Mouse (Mus musculus) lung, adult 18-20 months (tissue): ENCODE measurements around the gene Cyb5d2.
A peak's percentile ranks its signal among the peaks of the same experiment; 100 is the strongest.
"Not testable (repeated sequence)": the region's sequence is repeated elsewhere in the genome, so short reads cannot be mapped to it uniquely, and the experiment has no call there.

Source experiments
- DNase-seq, 2 experiments: peaks; one replicate each; pipeline ENCODE4 v3.0.0; 2022; ENCODE audit warnings: mixed read lengths in 2 of 2

Cyb5d2 gene

GRCm38 (mm10) chr11:72772611-72773010 is 23.3 kb downstream of the Cyb5d2 start:
- DNase-seq = not testable (repeated sequence)

DNA sequence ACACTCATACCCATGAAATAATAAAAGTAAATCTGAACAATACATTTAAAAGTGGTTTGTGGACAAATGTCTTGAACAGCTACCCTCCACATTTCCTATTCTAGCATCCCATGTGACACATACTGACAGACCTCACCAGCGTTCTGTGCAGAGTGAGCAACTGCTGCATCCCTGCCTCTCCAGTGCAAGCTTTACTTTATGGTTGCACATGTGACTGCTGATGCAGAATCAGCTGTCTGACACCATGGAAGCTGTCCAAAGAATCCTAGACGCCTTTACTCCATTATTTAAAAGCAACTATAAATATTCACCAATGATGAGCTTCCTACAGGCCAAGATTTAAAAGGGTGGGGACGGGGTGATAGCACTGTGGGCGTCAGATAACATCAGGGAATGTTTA is 24.5 kb downstream of the Cyb5d2 start:
- no peak for DNase-seq

DNA sequence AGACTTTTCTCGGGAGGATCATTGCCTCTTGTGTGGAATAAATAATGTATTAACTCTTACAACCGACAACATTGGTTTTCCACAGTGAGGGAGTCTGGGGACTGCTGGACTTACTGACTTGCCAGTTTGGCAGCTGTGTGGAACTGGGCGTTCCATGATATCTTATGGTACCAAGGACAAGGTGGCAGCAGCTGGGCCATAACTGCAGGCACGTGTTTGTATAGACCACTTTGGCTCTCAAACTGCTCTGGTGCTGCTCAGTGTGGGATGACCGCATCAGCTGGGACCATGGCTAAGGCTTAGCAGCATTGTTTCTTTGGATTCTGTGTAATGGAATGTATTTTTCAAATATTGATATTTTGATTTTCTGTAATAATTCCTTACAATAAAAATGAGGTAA is 25.1 kb downstream of the Cyb5d2 start:
- no peak for DNase-seq

DNA sequence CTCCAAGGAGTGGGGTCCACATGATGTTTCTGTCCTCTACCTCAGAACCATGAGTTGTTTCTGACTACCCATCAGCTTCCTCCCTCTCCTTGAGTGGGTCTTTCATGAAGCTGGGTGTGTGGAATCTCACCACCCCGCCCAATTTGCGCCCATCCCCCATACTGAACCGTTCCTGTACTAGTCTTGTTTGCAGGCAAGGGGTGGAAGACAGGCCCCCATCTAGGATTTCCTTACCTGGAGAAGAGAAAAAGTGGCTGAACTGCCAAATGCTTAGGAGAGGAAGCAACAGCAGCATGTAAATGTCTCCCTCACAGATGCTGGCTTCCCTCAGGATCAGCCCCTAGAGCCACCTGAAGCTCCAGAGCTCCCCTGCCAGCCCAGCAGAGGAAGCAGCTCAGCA is 25.6 kb downstream of the Cyb5d2 start:
- DNase-seq = no peak

DNA sequence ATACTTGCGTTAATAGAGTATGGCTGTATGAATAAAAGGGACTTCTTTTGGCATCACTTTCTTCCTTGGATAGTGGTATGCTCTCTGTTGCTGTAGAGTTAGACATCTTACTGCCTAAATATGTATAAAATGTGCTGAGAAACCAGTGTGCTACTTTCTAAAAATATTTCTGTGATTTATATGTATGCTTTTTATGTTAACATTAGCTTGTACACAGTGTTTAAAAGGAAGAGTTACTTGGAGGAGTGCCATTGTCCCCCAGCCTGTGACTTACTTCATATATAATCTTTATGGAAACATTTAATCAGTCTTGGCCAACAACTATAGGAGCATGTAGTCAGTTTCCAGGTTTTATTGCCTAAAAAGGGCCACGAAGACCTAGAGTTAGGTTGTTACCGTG is 26.9 kb downstream of the Cyb5d2 start:
- no peak for DNase-seq

- DNase-seq = no peak
Measured at GRCm38 (mm10) chr11:72767716-72768115, 28.2 kb downstream of the Cyb5d2 start.

- DNase-seq = no peak
Measured at GRCm38 (mm10) chr11:72764270-72764669, 31.7 kb downstream of the Cyb5d2 start.

- no peak for DNase-seq
Measured at GRCm38 (mm10) chr11:72760781-72761180, 35.2 kb downstream of the Cyb5d2 start.

GRCm38 (mm10) chr11:72759581-72759980 is 36.4 kb downstream of the Cyb5d2 start:
- DNase-seq = no peak

DNA sequence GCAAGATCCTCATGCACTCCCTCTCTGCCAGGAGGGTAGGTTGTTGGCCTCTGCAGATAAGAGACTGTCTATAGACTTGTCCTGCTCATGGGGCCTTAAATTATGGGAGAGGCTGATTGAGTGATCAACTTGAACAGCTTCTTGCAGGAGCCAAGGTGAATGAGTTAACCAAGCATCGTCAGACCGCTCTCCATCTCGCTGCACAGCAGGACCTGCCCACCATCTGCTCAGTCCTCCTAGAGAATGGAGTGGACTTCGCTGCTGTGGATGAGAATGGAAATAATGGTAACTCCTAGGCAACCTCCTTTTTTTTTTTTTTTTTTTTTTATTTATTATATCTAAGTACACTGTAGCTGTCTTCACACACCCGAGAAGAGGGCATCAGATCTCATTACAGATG is 37.6 kb downstream of the Cyb5d2 start:
- no peak for DNase-seq

DNA sequence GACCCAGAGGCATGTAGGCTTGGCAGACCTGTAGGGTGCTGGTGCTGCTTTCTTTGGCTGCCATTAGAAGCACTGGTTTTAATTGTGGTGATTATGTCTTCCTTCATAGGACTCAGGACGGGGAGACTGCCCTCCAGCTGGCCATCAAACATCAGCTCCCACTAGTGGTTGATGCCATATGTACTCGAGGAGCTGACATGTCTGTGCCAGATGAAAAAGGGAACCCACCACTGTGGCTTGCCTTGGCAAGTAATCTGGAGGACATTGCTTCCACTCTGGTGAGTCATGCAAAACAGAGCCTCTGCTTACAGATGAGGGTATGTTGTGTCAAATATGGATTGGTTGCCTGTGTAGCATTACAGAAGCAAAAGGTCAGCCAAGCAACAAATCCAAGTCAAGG is 44.0 kb downstream of the Cyb5d2 start:
- DNase-seq = peak in 1 of 2 experiments; percentile 14

DNA sequence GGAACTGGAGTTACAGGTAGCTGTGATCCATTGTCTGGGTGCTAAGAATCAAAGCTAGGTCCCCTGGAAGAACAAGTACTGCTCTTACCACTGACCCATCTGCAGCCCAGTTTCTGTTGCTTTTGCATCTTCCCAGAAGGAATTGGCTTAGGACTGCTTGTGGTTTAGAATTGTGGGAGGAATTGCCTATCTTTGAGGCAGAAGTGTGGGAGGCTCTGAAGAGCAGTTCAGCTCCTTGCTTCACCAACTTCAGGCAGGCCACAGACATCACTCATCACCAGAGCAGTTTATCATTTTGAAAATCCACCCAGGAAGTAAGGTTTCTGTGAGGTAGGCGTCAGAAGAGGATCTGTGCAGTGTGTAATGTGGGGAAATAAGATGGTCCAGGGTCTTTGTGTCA is 56.9 kb downstream of the Cyb5d2 start:
- no peak for DNase-seq

GRCm38 (mm10) chr11:72737517-72737916 is 58.4 kb downstream of the Cyb5d2 start:
- peak in 1 of 2 experiments; percentile 10 for DNase-seq

DNA sequence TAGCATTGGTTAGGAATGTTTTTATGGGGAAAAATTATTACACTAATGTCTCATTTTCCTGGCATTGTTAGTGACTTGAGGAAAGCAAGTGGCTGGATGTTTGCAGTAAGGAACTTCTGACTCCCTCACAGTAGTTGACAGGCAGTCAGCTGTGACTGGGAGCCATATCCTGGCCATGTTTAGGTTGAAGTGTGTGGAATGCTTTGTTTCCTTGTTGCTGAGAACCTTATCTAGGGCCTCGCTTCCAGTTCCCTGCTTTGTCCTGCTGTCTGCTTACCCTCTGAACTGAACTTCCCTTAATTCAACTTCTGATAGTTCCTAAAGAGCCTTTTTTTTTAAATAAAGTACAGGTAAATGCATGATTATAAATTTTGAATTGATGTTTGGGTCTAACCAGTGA is 59.6 kb downstream of the Cyb5d2 start:
- no peak for DNase-seq

DNA sequence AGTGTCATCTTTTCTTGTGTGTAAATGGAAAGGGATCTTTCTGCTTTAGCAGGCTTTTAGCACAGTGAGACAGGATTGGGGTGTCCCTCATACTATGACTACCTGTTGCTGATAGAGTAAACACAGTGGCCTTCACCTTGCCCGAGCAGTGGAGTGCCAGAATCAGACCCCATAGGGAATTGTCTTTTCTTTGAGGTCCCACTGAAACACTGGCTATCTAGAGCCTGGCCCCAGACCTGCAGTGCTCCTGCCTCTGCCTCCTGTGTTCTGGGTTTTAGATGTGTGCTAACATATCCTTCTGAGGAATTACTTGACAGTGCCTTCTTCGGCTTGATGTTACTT is 60.5 kb downstream of the Cyb5d2 start:
- no peak for DNase-seq

- DNase-seq = peak in 1 of 2 experiments; percentile 2
Measured at GRCm38 (mm10) chr11:72734840-72735518, 61.0 kb downstream of the Cyb5d2 start.

- no peak for DNase-seq
Measured at GRCm38 (mm10) chr11:72733736-72734135, 62.2 kb downstream of the Cyb5d2 start.
